Mouse (Mus musculus) layer of hippocampus, adult 9-10 months (tissue): ENCODE data around the gene Rsph6a.
"Not testable (repeated sequence)": the region's sequence is repeated elsewhere in the genome, so short reads cannot be mapped to it uniquely, and the experiment has no call there.

Source experiments
- DNase-seq: peaks from one replicate; pipeline ENCODE4 v3.0.0; 2022; ENCODE audit warnings: low spot score

Rsph6a gene

GRCm38 (mm10) chr7:19046286-19047069 is 8.0 kb upstream of the Rsph6a start:
- DNase-seq = no peak

- no peak for DNase-seq
Measured at GRCm38 (mm10) chr7:19048006-19048527, 6.4 kb upstream of the Rsph6a start.

GRCm38 (mm10) chr7:19049252-19049651 is 5.2 kb upstream of the Rsph6a start:
- no peak for DNase-seq

GRCm38 (mm10) chr7:19050172-19050571 is 4.3 kb upstream of the Rsph6a start:
- DNase-seq = no peak

GRCm38 (mm10) chr7:19051161-19051560 is 3.3 kb upstream of the Rsph6a start:
- no peak for DNase-seq

- peak; percentile 46 for DNase-seq
Measured at GRCm38 (mm10) chr7:19052345-19053135, 1.9 kb upstream of the Rsph6a start.

GRCm38 (mm10) chr7:19053136-19053532 is 1.4 kb upstream of the Rsph6a start:
- no peak for DNase-seq

GRCm38 (mm10) chr7:19054777-19055076 is 237 bp downstream of the Rsph6a start:
- no peak for DNase-seq

GRCm38 (mm10) chr7:19055108-19055507 is 618 bp downstream of the Rsph6a start:
- DNase-seq = no peak

GRCm38 (mm10) chr7:19057405-19057804 is 2.9 kb downstream of the Rsph6a start:
- no peak for DNase-seq

GRCm38 (mm10) chr7:19065896-19066295 is 11.4 kb downstream of the Rsph6a start:
- no peak for DNase-seq

GRCm38 (mm10) chr7:19067063-19067462 is 12.6 kb downstream of the Rsph6a start:
- DNase-seq = no peak

GRCm38 (mm10) chr7:19067935-19068334 is 13.4 kb downstream of the Rsph6a start:
- no peak for DNase-seq

- DNase-seq = peak; percentile 67
Measured at GRCm38 (mm10) chr7:19068707-19069106, 14.2 kb downstream of the Rsph6a start.

GRCm38 (mm10) chr7:19069500-19069899 is 15.0 kb downstream of the Rsph6a start:
- DNase-seq = no peak

- not testable (repeated sequence) for DNase-seq
Measured at GRCm38 (mm10) chr7:19071024-19071423, 16.5 kb downstream of the Rsph6a start.

- DNase-seq = no peak
Measured at GRCm38 (mm10) chr7:19073504-19073903, 19.0 kb downstream of the Rsph6a start.

- no peak for DNase-seq
Measured at GRCm38 (mm10) chr7:19074494-19074893, 20.0 kb downstream of the Rsph6a start.

- DNase-seq = no peak
Measured at GRCm38 (mm10) chr7:19075231-19075630, 20.7 kb downstream of the Rsph6a start.

- DNase-seq = peak; percentile 77
Measured at GRCm38 (mm10) chr7:19075723-19076585, 21.5 kb downstream of the Rsph6a start, which contains the start of gene Dmwd. Gene Dmwd (plus strand): TSS chr7:19076227.

GRCm38 (mm10) chr7:19076586-19076991 is 22.1 kb downstream of the Rsph6a start:
- no peak for DNase-seq

GRCm38 (mm10) chr7:19077761-19078160 is 23.3 kb downstream of the Rsph6a start:
- DNase-seq = no peak
